Mouse (Mus musculus): ENCODE measurements around the gene Bcl11b. TPM values are rescaled to one million over a fixed set of nuclear protein-coding genes. Genes with fewer than 3 reads are reported as not detected.

Bcl11b gene
- total and polyA plus RNA-seq, 2 experiments from 2014 or later: 12.0 to 30.0 TPM

GRCm38 (mm10) chr12:107887621-107888020 lies 115.8 kb downstream of the Bcl11b start:
- H3K4me2 ChIP-seq (ENCODE audit: low read depth, low read length): no peak overlapping the region
- H3K4me3 ChIP-seq (ENCODE audit: low read length): no peak overlapping the region
- no peaks in the 10 kb centered on the region for H3K36me3 ChIP-seq (ENCODE audit: insufficient read depth, low read length)
- no peak for DNase-seq (ENCODE audit: low spot score)
- 69% methylated on average over 6 of the region's 6 CpGs for WGBS
- ATAC-seq: no peak
- TF ChIP-seq CTCF (IDR thresholded peaks at IDR 0.05; ENCODE audit: low read depth): no peak
- H3K9me3 ChIP-seq (ENCODE audit: low read length): no peaks in the 10 kb centered on the region
- H3K4me1 ChIP-seq (ENCODE audit: insufficient read depth, low read length): 0 out of 2 replicates have a peak, but pooled peaks cover 3% of the 10 kb centered on the region
- no peak overlapping the region for H3K27ac ChIP-seq
- no peak overlapping the region for H3K9ac ChIP-seq (replicated peaks; ENCODE audit: low read length)
- H3K27me3 ChIP-seq (ENCODE audit: insufficient read depth, low read length): 0 out of 2 replicates have a peak, but pooled peaks cover 2% of the 10 kb centered on the region

DNA sequence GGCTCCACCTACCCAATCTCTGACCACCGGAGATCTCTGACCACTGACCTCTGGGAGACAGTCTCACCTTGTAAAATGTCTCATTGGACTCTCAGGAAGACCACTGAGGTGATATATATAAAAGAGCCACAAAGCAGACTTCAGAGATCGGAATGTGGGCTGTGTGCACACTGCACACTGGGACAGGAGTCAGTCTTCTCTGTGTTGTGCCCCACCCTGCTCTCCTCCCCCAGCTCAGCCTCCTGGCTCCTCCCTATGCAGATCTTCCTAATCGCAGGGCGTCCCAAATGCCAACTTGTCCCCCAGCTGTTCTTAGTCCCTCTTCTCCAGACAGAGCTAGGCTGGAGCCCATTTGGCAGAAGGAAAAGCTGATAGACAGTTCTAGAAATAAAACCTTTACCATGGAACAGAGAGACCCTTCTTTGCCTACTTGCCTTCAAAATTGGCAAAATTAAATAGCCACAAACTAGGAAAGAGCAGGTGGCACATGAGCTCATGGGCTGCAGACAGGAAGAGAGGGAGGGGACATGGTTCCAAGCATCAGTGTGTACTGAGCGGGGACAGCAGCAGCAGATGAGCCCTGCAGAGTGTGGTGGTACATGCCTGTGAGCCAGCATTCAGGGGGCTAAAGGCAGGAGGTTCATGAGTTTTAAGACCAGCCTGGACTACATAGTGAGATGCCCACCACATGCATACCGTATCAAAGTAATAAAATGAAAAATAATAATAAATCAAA lies 118.9 kb downstream of the Bcl11b start:
- Histone ChIP-seq H3K4me3 (ENCODE audit: low read length) (no peak overlapping the region), H3K9me3 (ENCODE audit: low read length) (no peaks in the 10 kb centered on the region), H3K27me3 (ENCODE audit: insufficient read depth, low read length) (0 out of 2 replicates have a peak, but pooled peaks cover 2% of the 10 kb centered on the region), H3K4me2 (ENCODE audit: low read depth, low read length) (no peak overlapping the region), H3K27ac (no peak overlapping the region), H3K9ac (replicated peaks; ENCODE audit: low read length) (no peak overlapping the region), H3K36me3 (ENCODE audit: insufficient read depth, low read length) (no peaks in the 10 kb centered on the region), H3K4me1 (ENCODE audit: insufficient read depth, low read length) (0 out of 2 replicates have a peak, but pooled peaks cover 3% of the 10 kb centered on the region)
- DNase-seq (ENCODE audit: low spot score) (no peak), ATAC-seq (no peak)
- TF ChIP-seq CTCF (IDR thresholded peaks at IDR 0.05; ENCODE audit: low read depth): no peak
- WGBS: 64% methylated on average over 6 of the region's 6 CpGs

DNA sequence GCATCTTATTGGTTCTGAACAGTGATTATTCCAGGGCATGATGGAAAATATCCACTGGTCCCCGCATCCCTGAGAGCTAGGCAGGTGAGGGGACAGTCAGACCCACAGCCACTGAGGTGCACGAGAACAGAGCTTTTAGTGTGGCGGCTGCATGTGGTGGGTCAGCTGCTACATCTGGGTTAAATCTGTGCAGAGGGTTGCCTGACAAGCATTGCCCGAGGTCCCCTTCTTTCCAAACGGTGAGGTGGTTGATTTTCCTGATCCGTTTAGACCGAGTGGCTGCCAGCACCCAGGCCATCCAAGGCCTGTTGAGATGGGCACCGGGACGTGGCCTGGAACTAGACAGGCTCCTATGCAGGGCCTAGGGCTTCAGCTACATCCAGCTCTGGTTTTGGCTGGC lies 121.7 kb downstream of the Bcl11b start:
- Histone ChIP-seq H3K36me3 (ENCODE audit: insufficient read depth, low read length) (no peaks in the 10 kb centered on the region), H3K27me3 (ENCODE audit: insufficient read depth, low read length) (0 out of 2 replicates have a peak, but pooled peaks cover 2% of the 10 kb centered on the region), H3K4me1 (ENCODE audit: insufficient read depth, low read length) (no peaks in the 10 kb centered on the region), H3K9me3 (ENCODE audit: low read length) (no peaks in the 10 kb centered on the region), H3K9ac (replicated peaks; ENCODE audit: low read length) (no peak overlapping the region), H3K4me2 (ENCODE audit: low read depth, low read length) (no peak overlapping the region), H3K27ac (no peak overlapping the region), H3K4me3 (ENCODE audit: low read length) (no peak overlapping the region)
- ATAC-seq (no peak), DNase-seq (ENCODE audit: low spot score) (no peak)
- 84% methylated on average over 9 of the region's 9 CpGs for WGBS
- no peak for TF ChIP-seq CTCF (IDR thresholded peaks at IDR 0.05; ENCODE audit: low read depth)

DNA sequence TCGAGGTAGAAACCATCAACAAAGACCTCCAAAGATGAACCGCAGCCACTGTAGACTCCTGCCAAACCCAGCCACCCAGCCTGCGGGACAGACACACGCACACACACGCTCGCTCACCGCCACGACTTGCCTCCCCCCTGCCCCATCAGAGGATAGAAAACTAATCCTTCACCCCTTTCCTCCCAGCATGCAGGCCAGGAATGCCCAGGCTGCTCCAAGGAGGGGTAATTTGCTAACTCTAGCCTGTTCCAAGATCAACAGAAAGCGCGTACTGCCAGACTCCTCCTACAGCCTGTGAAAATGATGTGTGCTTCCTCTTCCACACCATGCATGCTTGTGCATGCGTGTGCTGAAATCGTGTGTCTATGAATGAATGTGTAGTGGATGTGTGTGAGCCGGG lies 122.7 kb downstream of the Bcl11b start:
- no peak for DNase-seq (ENCODE audit: low spot score)
- 64% methylated on average over 13 of the region's 13 CpGs for WGBS
- Histone ChIP-seq H3K4me1 (ENCODE audit: insufficient read depth, low read length) (no peaks in the 10 kb centered on the region), H3K36me3 (ENCODE audit: insufficient read depth, low read length) (no peaks in the 10 kb centered on the region), H3K9ac (replicated peaks; ENCODE audit: low read length) (no peak overlapping the region), H3K27me3 (ENCODE audit: insufficient read depth, low read length) (0 out of 2 replicates have a peak, but pooled peaks cover 2% of the 10 kb centered on the region), H3K27ac (no peak overlapping the region), H3K4me2 (ENCODE audit: low read depth, low read length) (no peak overlapping the region), H3K9me3 (ENCODE audit: low read length) (no peaks in the 10 kb centered on the region), H3K4me3 (ENCODE audit: low read length) (no peak overlapping the region)
- TF ChIP-seq CTCF (IDR thresholded peaks at IDR 0.05; ENCODE audit: low read depth): no peak
- no peak for ATAC-seq

GRCm38 (mm10) chr12:107879114-107879777 lies 124.2 kb downstream of the Bcl11b start:
- 58% methylated on average over 16 of the region's 16 CpGs for WGBS

DNA sequence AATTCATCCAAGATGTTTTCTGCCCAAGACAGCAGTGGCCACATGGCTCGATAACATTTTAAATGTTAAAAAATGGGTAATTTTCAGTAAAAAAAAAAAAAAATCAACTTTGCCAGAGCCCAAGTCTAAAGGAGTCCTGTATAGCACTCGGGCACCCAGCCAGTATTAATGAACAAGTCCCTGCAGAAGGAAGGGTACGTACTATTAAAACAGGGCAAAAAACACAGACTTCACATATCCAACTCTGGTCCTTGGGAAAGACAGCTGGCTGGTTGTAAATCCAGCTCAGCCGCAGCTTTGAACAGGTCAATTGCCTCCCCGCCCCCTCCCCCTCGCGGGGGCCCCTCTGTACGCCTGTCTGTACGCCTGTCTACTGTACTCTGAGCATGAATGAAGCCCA lies 127.2 kb downstream of the Bcl11b start:
- Histone ChIP-seq H3K27ac (no peak overlapping the region), H3K9me3 (ENCODE audit: low read length) (no peaks in the 10 kb centered on the region), H3K36me3 (ENCODE audit: insufficient read depth, low read length) (no peaks in the 10 kb centered on the region), H3K9ac (replicated peaks; ENCODE audit: low read length) (no peak overlapping the region), H3K4me2 (ENCODE audit: low read depth, low read length) (no peak overlapping the region), H3K4me3 (ENCODE audit: low read length) (no peak overlapping the region), H3K27me3 (ENCODE audit: insufficient read depth, low read length) (no peaks in the 10 kb centered on the region), H3K4me1 (ENCODE audit: insufficient read depth, low read length) (no peaks in the 10 kb centered on the region)
- 75% methylated on average over 9 of the region's 9 CpGs for WGBS
- no peak for TF ChIP-seq CTCF (IDR thresholded peaks at IDR 0.05; ENCODE audit: low read depth)
- DNase-seq (ENCODE audit: low spot score) (no peak), ATAC-seq (no peak)

More at GRCm38 (mm10) chr12:107879114-107879777, 124.2 kb downstream of the Bcl11b start:
- no peak for ATAC-seq
- Histone ChIP-seq H3K9ac (replicated peaks; ENCODE audit: low read length) (no peak overlapping the region), H3K4me3 (ENCODE audit: low read length) (no peak overlapping the region), H3K27ac (no peak overlapping the region), H3K36me3 (ENCODE audit: insufficient read depth, low read length) (no peaks in the 10 kb centered on the region), H3K4me2 (ENCODE audit: low read depth, low read length) (no peak overlapping the region), H3K27me3 (ENCODE audit: insufficient read depth, low read length) (no peaks in the 10 kb centered on the region), H3K9me3 (ENCODE audit: low read length) (no peaks in the 10 kb centered on the region), H3K4me1 (ENCODE audit: insufficient read depth, low read length) (no peaks in the 10 kb centered on the region)
- DNase-seq (ENCODE audit: low spot score): no peak
- no peak for TF ChIP-seq CTCF (IDR thresholded peaks at IDR 0.05; ENCODE audit: low read depth)
